Mouse (Mus musculus) liver, adult 2 months (tissue): Measurements from ENCODE around the gene Clec3a.

Source experiments
- CTCF ChIP-seq: fragments of 200-500 bp; IDR thresholded peaks from 2 replicates; pipeline ENCODE4 v1.5.1; 2011; ENCODE audit warnings: low read depth, low read length, control low read depth
- POLR2A ChIP-seq: fragments of 200-500 bp; IDR thresholded peaks from 2 replicates; pipeline ENCODE4 v1.6.1; 2011; ENCODE audit warnings: low read length, control low read depth; ENCODE audit not compliant: insufficient read depth; ENCODE audit errors: extremely low read depth

DNA sequence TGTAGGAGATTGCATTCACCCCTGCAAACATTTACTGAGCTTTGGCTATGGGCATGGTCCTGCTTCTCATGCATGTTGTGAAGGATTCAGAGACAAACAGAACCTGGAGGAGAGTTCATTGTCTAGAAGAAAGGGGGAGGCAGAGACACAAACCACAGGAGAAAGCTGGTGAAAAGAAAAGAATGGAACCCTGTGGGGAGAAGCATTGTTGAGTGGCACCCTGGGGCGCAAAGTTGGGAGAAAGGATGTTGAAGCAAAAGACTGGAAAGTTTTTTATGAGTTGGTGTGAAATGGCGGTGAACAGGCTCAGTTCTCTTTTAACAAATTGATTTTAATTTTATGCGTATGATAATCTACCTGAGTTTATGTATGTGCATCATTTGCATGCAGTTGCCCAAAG lies 33.7 kb upstream of the Clec3a start:
- TF ChIP-seq CTCF (no peak), POLR2A (no peak)
